Mouse (Mus musculus) heart, postnatal 36 days (tissue): ENCODE measurements around the gene Lmntd1. TPM values are rescaled to one million over a fixed set of nuclear protein-coding genes. Genes with fewer than 3 reads are reported as not detected.

Source experiments
- DNase-seq, 2 experiments: peaks; one replicate each; pipeline ENCODE4 v3.0.0; 2021 to 2022
- intact Hi-C: fragments of 180-260 bp; cut with DNase I; formaldehyde crosslinking; loops from one replicate; pipeline ENCODE4 v1.15.1; 2025
- total RNA-seq, 2 experiments: library from RNA; stranded (reverse); gene quantifications; 2 replicates each; pipeline ENCODE4 v1.2.3; 2021

The Lmntd1 gene
- total RNA-seq, 2 experiments from 2014 or later, result 1.2 to 2.5 TPM

- intact Hi-C loops, result no loop called here
Measured at GRCm38 (mm10) chr6:145445380-145445779, 168.7 kb downstream of the Lmntd1 start.

GRCm38 (mm10) chr6:145442786-145443185 lies 171.3 kb downstream of the Lmntd1 start:
- no peak for DNase-seq
- intact Hi-C loops, result loop anchor here (2.0 kb wide), 1 partner anchor 352 kb away; no protein-coding TSS in a partner anchor

More at GRCm38 (mm10) chr6:145445380-145445779, 168.7 kb downstream of the Lmntd1 start:
- DNase-seq, result no peak

- peak; percentile 43 to 48 for DNase-seq
- intact Hi-C loops, result loop anchor here (2.0 kb wide), 1 partner anchor 353 kb away; no protein-coding TSS in a partner anchor
Measured at GRCm38 (mm10) chr6:145441416-145442110, 172.6 kb downstream of the Lmntd1 start.

- no peak for DNase-seq
- intact Hi-C loops, result no loop called here
Measured at GRCm38 (mm10) chr6:145438851-145439250, 175.3 kb downstream of the Lmntd1 start.

GRCm38 (mm10) chr6:145435764-145436163 lies 178.4 kb downstream of the Lmntd1 start:
- DNase-seq, result no peak
- intact Hi-C loops, result no loop called here

- DNase-seq, result no peak
- intact Hi-C loops, result no loop called here
Measured at GRCm38 (mm10) chr6:145435156-145435555, 179.0 kb downstream of the Lmntd1 start.

GRCm38 (mm10) chr6:145433897-145434296 lies 180.2 kb downstream of the Lmntd1 start:
- intact Hi-C loops, result no loop called here
- no peak for DNase-seq

- DNase-seq, result no peak
- intact Hi-C loops, result no loop called here
Measured at GRCm38 (mm10) chr6:145432711-145433708, 181.1 kb downstream of the Lmntd1 start.

GRCm38 (mm10) chr6:145431747-145432146 lies 182.4 kb downstream of the Lmntd1 start:
- intact Hi-C loops, result no loop called here
- DNase-seq, result no peak

- intact Hi-C loops, result no loop called here
- DNase-seq, result no peak
Measured at GRCm38 (mm10) chr6:145427411-145427810, 186.7 kb downstream of the Lmntd1 start.

- intact Hi-C loops, result no loop called here
- DNase-seq, result no peak
Measured at GRCm38 (mm10) chr6:145426501-145426900, 187.6 kb downstream of the Lmntd1 start.

- no peak for DNase-seq
- intact Hi-C loops, result no loop called here
Measured at GRCm38 (mm10) chr6:145424156-145424555, 190.0 kb downstream of the Lmntd1 start.

- DNase-seq, result no peak
- intact Hi-C loops, result no loop called here
Measured at GRCm38 (mm10) chr6:145423484-145423883, 190.6 kb downstream of the Lmntd1 start.

- intact Hi-C loops, result no loop called here
- no peak for DNase-seq
Measured at GRCm38 (mm10) chr6:145421666-145422065, 192.5 kb downstream of the Lmntd1 start.

- intact Hi-C loops, result no loop called here
- no peak for DNase-seq
Measured at GRCm38 (mm10) chr6:145420407-145420806, 193.7 kb downstream of the Lmntd1 start.

- intact Hi-C loops, result loop anchor here (2.0 kb wide), 1 partner anchor 240 kb away; no protein-coding TSS in a partner anchor
Measured at GRCm38 (mm10) chr6:145418856-145419255, 195.3 kb downstream of the Lmntd1 start.

GRCm38 (mm10) chr6:145417720-145418440 lies 196.2 kb downstream of the Lmntd1 start:
- no peak for DNase-seq
- intact Hi-C loops, result loop anchor here (2.0 kb wide), 2 partner anchors 241 to 375 kb away; no protein-coding TSS in a partner anchor

More at GRCm38 (mm10) chr6:145418856-145419255, 195.3 kb downstream of the Lmntd1 start:
- DNase-seq, result no peak

GRCm38 (mm10) chr6:145417014-145417719 lies 197.0 kb downstream of the Lmntd1 start:
- DNase-seq, result peak; percentile 50 to 64
- intact Hi-C loops, result loop anchor here (2.0 kb wide), 1 partner anchor 376 kb away; no protein-coding TSS in a partner anchor

- intact Hi-C loops, result no loop called here
- no peak for DNase-seq
Measured at GRCm38 (mm10) chr6:145404369-145405051, 209.6 kb downstream of the Lmntd1 start.
